Mouse (Mus musculus) induced T-regulatory cell, adult 2 months (primary cell): ENCODE data around the gene Hspa4.
"Not testable (repeated sequence)": the region's sequence is repeated elsewhere in the genome, so short reads cannot be mapped to it uniquely, and the experiment has no call there.

Experiments used
- DNase-seq: peaks from one replicate; pipeline ENCODE4 v3.0.0-alpha.2; 2012; ENCODE audit warnings: low read depth

Hspa4 gene

DNA sequence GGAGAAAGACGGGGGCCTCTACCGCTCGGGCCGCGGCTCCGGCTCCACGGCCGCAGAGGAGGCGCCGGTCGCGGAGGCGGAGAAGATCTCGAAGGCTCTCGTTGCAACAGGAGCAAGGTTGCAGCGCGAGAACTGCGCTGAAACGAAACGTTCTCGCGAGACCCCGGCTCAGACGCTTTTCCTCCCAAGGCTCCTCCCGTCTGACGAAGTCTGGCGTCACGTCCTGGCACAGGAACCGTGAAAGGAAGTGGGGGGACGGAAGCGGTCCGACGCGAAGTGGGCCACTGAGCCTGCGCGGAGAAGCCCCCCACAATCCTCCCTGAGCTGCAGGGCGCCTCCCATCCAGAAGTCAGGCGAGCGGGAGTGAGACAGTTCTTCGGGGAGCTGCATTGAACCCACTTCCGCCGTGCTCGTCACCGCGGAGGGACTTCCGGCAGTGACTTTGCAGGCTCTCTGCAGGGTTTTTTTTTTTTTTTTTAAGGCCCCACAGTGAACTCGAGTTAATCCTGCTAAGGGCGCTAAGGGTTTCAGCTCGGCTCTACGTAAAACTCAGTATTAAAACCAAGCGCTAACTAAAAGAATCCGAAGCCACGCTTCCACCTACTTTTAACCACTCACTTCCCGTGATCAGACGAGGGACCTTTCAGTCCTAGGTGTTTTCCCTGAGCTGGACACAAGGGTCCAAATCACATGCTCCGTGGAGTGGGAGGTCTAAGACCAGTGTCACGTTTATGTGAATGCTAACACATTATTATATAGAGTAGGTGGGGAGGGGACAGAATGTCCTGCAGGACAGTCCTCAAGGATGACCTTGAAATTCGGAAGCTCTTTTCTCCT, at the start of gene Hspa4:
Gene Hspa4, minus strand, starts transcription at position 128 of the 837 bp plus-strand sequence.
- DNase-seq: peak; percentile 99

DNA sequence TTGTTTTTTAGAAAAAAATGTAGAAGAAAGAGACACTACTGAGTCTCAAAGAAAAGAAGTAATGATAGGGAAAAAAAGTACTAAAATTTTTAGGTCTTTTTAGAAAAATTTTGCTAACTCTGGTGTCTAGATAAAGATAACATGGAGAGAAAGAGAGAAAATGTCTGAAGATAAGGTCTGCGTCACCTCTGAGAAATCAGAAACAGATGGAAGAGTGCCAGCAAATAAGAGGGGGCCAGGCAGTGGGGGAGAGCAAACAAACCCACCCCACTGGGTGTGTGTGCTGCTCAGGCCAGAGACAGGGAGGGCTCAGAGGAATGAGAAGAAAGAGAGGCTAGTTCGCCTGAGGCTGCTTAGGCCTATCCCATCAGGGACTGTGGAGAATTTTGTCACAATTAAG, 45.5 kb upstream of the Hspa4 start:
- DNase-seq: no peak

DNA sequence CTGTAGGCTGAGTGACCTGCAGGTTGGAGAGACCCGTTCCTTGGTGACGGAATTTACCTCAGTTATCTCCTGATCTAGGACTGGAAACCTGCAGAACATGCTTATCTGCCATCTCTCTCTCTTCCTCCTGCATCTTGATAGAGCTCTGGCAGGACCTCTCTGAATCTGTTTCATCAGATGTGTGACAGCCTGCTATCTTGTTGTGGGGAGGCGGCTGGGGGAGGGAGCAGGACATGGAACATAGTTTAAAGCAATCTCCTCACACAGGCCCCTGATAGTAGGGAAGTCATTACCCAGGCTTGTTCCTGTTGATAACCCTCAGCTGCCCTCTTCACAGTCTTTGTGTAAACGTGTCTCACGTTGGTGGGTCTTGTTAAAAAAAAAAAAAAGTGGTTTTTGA, 45.1 kb upstream of the Hspa4 start:
- peak; percentile 30 for DNase-seq

DNA sequence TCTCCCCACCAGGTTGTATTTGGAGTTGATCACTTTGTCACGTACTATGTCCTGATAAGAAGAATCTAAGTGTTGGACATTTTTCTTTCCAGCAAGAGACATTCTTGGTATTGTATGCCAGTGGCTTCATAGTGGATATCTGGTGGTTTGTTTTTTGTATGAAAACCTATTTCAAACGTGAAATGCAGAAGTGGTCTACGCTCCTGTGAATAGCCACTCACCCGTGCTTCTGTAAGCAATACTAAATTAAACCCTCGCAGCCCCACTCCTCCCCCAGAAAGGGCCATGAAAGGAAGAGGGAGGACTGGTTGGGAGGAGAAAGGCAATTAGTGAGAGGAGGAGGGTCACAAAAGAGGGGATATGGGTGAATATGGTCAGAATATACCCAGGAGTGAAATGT, 42.5 kb upstream of the Hspa4 start:
- no peak for DNase-seq

DNA sequence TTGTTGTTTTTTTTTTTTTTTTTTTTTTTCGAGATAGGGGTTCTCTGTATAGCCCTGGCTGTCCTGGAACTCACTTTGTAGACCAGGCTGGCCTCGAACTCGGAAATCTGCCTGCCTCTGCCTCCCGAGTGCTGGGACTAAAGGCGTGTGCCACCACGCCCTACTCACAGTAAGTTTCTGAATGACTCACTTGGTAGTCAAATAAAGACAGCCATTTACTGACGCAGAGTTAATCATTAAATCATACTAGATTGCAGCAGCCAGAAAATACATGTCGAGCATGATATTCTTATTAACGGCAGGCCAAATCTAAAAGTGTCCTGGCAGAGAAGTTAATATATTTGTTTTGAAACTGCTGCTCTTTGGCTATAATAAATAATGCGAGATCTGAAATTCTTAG, 40.8 kb upstream of the Hspa4 start:
- DNase-seq: not testable (repeated sequence)

DNA sequence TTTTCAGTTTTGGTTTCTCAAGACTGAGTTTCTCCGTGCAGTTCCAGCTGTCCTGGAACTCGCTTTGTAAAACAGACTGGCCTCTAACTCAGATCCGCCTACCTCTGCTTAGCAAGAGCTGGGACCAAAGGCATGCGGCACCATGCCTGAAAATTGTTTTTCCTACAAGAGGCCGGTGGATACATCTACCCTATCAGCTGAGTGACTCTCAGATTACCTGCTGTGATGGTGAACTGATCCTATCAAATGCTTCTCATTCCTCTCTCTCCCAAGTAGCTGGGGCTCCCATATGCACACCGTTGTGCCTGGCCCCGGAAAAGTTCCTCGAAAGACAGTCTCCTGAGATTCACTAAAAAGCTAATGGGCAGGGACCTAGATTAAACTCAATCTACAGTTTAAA, 37.4 kb upstream of the Hspa4 start:
- DNase-seq: no peak

DNA sequence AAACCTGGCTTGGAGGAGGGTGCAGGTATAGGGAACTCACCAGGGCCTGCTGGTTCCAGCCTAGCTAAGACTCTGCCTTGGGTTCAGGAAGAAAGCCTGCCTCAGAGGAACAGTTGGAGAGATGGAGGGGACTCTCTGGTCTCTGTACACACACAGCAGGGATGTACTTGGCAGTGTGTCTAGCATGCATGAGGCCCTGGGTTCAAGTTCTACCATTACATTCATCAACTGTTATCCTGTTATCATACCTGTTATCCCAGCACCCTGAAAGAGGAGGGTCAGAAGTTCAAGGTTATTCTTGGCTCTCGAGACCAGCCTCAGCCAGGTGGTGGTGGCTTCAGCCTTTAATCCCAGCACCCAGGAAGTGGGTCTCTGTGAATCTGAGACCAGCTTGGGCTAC, 36.7 kb upstream of the Hspa4 start:
- no peak for DNase-seq

DNA sequence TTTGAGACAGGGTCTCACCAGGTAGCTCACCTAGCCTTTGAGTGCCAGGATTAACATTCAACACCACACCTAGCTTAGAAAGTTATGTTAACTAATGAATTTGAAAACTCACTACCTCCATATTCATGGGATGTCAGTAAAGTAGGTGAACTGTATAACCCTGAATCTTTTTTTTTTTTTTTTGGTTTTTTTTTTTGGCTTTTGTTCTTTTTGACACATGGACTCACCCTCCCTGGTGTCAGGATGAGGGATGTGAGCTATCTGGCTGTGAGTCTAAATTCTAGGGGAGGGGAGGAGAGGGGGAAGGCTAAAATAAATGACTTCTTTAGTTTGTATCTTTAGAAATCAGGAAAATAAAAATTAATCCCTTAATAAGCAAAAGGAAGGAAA, 35.9 kb upstream of the Hspa4 start:
- no peak for DNase-seq

DNA sequence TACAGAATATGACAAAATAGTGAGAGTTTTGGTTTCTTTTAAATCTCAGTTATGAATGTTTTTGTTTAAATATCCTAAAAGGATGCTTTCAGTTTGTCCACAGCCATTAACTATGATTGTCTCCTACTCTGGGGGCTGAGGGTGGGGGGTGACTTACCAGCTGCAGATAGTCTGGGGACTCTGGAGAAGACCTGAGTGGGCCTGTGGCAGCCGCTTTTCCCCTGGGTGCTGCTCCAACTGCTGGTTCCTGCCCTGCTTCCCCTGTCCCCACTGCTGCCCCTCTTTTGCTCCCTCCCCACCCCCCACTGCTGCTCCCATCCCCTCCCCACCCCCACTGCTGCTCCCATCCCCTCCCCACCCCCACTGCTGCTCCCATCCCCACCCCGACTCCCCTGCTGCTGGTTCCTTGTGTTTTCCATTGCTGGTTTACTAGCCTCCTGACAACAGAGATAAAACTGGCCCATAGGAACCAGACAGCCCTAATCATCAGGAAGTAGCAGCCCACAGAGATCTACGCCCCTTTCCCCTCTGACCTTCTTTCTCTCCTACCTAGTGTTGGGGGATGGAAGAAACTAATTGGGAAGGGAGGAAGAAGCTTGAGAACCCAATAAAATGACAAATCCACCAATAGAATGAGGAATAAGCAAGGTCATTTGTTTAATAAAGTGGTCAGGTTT, 35.4 kb upstream of the Hspa4 start:
- no peak for DNase-seq

DNA sequence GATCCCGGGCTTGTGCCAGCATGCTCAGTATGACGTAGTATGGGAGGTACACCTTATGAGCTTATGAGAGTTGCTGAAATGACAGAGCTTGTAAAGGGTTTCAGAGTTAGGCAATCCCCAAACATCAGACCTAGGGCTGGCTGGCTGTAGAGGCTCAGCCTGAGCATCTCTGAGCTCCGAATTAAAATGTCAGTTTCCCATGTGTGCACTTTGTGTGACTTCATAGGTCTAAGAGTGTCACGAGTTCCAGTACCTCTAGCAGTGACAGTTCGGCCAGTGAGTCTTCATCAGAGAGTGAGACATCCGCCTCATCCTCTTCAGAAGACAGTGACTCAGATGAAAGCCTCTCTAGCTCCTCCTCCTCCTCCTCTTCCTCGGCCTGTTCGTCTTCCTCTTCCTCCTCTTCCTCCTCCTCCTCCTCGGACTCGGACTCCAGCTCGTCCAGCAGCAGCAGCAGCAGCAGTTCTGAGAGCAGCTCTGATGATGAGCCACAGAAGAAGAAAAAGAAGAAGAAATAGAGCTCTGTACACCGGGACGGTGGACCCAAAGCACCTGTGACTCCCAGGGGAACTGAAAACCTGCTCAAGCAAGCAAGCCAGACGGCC, 31.9 kb upstream of the Hspa4 start:
- no peak for DNase-seq

DNA sequence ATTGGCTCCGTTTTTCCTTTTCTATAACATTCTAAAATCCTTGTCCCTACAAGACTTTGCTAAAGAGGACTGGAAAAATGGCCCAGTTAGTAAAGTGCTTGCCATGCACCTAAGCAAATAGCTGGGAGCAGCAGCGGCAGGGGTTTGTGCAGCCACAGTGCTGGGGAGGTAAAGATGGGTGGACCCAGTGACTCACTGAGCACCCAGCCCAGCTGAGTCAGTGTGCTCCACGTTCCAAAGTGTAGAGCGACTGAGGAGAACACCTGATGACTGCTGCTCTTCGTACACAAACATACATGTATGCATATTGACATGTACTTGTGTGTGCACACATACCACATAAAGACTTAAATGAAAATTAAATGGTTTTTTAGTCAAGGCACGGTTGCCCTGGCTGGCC, 30.9 kb upstream of the Hspa4 start:
- no peak for DNase-seq

DNA sequence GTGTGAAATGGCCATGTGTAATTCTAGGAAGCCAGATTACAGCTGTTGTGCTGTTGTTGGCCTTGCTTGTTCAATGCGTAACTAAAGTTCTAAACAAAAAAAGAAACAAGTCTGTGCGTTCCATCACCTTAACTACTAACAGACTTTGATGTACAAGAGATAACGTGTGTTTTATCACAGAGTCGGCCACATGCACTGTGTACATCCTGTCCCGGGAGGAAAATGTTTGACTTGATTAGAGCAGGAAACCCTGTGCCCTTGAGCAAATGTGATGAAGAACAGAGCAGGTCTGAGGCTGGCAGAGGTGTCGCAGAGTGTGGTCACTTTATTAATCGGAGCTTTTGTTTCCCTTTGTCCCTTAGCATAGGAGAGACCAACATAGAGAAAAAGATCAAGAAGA, 30.1 kb upstream of the Hspa4 start:
- DNase-seq: peak; percentile 70

DNA sequence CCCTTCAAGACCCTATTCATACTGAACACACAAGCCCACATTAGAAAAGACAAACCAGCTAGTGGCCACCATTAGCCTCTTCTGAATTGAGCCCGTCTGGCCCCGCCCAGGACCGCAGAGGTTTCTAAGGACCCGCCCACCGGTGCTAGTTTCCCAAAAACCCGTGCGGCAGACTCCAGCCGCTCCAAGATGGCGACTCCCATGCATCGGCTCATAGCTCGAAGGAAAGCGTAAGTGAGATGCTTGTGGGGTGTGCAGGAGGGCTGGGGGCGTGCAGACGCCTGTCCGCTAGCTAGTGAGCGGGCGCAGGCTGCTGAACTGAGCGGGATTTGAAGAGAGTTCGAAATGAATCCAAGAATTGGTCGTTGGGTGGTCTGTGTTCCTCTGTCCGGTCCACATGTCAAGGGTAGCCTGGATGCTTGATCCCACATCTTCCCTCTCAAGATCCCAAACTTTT, 24.3 kb upstream of the Hspa4 start, which contains the start of gene Zcchc10:
Gene Zcchc10, plus strand, starts transcription at position 168 of the 457 bp plus-strand sequence.
- peak; percentile 94 for DNase-seq

DNA sequence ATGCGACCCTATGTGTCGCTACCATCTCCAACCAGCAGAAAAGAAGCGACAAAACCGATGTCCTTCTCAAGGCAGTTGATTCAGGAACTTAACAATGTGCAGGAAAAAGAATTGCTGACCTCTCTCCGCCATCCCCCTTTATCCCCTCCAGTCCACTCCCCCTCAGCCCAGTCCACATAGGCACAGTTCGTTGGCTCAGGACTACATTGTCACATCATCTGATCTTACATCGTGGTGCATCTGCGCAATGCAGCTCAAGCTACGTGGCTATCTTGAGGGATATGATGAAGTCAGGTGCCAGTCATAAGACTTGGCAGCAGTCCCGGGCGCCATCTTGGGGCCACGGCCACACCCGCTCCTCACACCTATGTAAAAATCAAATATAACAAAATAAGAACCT, 19.6 kb upstream of the Hspa4 start:
- not testable (repeated sequence) for DNase-seq

DNA sequence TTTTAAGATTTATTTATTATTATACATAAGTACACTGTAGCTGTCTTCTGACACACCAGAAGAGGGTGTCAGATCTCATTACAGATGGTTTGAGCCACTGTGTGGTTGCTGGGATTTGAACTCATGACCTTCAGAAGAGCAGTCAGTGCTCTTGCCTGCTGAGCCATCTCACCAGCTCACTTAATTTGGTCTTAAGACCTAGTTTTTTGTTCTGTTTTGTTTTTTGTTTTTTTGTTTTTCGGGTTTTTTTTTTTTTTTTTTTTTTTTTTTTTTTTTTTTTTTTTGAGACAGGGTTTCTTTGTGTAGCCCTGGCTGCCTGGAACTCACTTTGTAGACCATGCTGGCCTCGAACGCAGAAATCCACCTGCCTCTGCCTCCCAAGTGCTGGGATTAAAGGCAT, 18.3 kb upstream of the Hspa4 start:
- DNase-seq: not testable (repeated sequence)

DNA sequence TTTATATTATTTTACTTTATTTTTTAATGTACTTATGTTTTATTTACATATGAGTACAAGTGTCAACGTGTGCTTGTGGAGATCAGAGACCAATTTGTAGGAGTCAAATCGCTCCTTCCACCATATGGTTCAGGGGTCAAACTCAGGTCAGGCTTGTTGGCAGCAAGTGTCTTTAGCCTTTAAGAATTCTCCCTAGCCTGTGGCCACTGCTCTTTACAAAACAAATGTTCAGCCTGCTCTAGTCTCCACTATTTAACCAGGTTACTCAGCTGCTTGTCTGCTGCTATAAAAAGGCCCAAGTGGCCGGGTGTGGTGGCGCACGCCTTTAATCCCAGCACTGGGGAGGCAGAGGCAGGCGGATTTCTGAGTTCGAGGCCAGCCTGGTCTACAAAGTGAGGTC, 17.8 kb upstream of the Hspa4 start:
- no peak for DNase-seq

DNA sequence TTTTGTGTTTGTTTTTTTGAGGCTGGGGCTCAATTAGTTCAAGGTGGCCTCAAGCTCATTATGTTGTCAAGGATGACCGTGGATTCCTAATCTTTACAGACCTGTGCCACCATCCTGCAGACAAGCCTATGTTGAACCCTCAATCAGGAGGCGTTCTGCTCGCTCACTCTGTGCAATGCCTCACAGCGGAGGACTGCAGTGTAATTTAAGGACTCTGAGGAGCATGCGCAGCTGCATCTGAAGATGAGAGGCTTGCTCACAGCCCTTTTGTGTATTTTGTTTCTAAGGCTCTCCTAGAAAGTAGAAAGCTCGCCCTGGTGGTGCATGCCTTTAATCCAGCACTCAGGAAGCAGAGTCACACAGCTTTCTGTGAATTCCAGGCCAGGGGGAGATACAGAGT, 16.7 kb upstream of the Hspa4 start:
- DNase-seq: no peak

DNA sequence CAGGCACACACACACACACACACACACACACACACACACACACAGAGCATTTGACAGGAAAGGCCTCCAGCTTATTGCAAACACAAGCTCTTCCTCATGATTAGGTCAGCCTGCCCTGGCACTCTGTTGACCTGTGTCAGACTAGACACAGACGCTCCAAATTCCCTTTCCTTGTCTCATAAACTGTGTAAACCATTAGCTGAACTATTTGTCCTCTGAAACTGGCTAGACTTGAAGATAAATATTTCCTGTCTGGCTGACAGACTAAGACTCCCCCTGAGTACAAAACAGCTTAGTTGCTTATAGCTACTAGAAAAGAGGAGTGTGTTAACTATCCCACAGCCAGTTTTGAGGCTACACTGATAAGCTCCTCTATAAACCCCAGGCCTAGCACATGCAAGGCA, 14.5 kb upstream of the Hspa4 start:
- DNase-seq: no peak

DNA sequence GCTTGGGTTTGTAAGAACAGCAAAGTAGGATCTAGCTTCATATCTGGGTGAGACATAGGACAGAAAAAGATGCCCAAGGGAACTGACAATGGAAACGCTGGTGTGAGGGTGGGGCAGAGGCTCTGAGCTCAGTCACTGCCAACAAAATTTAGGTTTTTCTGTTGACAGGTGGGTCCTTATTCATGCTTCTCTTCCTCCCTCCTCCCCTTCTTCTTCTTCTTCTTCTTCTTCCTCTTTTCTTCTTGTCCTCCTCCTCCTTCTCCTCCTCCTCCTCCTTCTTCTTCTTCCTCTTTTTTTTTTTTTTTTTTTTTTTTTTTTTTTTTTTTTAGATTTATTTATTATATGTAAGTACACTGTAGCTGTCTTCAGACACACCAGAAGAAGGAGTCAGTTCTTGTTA, 12.6 kb upstream of the Hspa4 start:
- not testable (repeated sequence) for DNase-seq

DNA sequence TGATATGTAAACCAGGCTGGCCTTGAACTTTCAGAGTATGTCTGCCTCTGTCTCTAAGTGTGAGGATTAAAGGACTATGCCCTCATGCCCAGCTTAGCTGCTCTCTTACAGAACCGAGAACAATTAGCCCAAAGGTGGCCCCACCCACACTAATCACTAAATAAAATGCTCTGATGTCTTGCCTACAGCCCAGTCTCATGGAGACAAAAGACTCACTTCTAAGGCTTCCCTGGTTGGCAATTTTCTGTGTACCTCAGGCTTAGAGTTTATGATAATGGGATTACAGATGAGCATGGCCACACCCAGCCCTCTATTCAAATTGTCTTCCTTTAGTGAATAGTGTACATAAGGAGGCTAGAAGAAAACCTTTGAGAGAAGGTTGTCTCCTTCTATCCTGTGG, 11.1 kb upstream of the Hspa4 start:
- DNase-seq: no peak

DNA sequence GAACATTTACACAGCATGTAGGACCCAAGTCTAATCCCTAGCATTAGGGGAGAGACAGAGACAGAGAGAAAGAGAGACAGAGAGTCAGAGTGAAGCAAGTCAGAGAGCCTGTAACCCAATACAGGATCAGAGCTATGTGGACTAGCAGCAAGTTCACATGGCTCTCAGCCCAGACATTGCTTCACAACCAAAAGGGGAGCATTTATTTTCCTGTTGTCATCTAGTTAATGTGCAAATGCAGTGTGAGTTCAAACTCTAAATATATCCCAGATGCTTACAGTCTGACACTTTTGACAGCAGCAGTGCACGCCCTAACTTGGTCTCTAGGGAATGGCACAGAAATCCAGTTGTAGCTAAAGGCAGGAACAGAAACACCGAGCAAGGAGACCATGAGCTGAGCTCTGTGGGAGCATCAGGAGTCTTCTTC, 8.6 kb upstream of the Hspa4 start:
- no peak for DNase-seq

DNA sequence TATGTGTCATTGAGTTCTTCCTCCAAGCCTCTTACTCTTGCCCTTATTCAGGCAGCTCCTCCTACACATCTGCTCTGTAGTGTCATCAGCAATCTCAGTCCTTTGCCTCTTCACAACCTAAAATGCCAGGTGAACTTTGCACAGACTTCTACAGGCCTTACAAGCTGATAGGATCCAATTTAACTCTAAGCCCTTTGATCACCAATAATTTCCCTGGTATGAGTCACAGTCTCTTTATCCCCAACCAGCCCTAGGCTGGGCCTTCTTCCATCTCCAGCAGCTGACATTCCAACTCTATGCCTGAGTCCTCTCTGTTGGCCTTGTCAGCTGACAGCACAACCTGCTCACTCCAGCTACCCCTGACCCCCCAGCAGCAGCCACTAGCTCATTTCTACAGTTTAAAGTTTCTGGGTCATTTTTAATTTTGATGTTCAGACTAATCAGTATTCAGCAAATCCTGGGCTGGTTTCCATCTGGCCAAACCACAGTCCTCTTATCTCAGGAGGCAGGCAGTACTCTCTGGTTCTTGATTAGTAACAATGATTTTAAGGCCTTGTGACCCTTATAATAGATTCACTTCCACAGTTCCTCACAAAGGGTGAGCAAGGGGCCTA, 8.1 kb upstream of the Hspa4 start:
- peak; percentile 46 for DNase-seq
